Mouse (Mus musculus) megakaryocyte, adult 5-6 weeks (primary cell): ENCODE data around the gene Vapb. TPM values are rescaled to one million over a fixed set of nuclear protein-coding genes. Genes with fewer than 3 reads are reported as not detected.
"Not testable (repeated sequence)": the region's sequence is repeated elsewhere in the genome, so short reads cannot be mapped to it uniquely, and the experiment has no call there.

Experiments used
- ATAC-seq: 2 replicates; pipeline ENCODE4 v1.8.0; 2016; ENCODE audit warnings: mild to moderate bottlenecking, inconsistent platforms; ENCODE audit not compliant: poor library complexity, severe bottlenecking
- total RNA-seq, 2 experiments: library from RNA; stranded (forward) in 1 of 2; stranded (reverse) in 1 of 2; fragments of 153-499, 151-499 nt in 1 of 2; fragments of 221-1000, 200-1000 nt in 1 of 2; gene quantifications; 2 replicates each; pipeline versions ENCODE4 v1.2.3 to v1.2.4; 2015 to 2017

Gene Vapb
- total RNA-seq (2015) (11.2 and 14.3 TPM in 2 replicates), total RNA-seq (2017) (85.1 and 86.5 TPM in 2 replicates)

DNA sequence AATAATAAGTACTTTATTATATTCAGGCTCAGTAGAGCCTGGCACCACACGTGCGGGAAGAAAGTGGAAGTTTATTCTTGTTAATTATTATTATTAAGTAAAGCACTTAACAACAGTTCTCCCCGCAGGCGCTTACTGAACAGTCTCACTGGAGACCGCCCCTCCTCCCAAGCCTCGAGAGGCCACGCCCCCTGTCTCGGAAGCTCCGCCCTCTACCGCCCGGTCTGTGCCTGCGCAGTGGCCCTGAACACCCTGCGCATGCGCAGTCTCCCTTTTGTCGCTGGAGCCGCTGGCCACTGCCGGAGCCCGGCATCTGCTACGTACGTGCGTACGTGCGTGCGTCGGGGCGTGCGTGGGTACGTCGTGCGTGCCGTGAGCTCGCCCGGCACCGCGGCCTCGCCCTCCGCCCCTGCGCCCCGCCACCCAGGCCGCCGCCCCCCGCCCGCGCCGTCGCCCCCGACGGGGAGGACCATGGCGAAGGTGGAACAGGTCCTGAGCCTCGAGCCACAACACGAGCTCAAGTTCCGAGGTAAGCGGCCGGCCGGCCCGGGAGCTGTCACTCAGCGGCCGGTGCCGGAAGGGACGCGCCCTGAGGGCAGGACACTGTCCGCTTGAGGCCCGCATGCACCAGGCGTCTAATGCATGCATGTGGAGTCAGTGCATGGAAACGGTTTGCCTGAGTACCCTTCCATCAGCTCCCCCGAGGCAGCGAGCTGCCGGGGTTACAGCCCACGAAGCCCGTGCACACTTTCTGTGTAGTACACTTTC lies at the start of gene Vapb:
Vapb (plus strand) TSS at position 290 of the 768 bp plus-strand sequence.
- peak; percentile 90 for ATAC-seq

DNA sequence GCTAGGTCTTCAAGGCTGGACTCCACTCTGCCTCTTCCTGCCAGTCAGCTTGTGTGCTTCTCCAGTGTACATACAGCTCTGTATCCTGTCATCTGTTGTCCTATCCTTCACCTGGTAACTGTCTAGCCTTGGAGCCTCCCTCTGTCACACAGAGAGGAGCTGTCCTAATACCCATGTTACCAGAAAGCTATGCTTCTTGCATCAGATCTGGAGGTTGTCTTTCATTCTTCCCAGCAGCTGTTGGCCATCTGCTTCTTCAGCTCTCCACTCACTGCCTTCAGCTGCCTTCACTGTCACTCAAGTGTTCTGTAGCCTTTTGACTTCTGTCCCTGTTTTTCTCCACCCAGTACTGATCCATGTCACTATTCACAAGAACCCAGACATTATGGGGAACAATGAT lies 47.5 kb upstream of the Vapb start:
- ATAC-seq: no peak

DNA sequence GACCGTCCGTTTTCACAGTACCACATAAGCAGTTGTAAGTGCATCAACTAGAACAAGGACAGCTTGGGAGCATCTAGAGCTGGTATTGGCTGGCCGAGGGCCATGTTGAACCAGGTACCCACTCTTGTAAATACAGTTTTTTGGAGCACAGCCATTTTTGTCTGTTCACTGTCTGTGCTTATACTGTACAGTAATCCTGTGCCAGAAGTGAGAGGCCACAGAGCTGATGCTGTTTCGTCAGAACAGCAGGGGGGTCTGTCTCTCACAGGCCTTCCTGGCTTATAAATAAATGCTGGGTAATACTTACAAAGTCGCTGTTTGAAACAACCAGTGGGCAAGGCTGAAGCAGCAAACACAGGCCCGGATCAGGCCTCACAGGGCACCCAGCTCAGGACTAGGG lies 45.6 kb upstream of the Vapb start:
- ATAC-seq: no peak

DNA sequence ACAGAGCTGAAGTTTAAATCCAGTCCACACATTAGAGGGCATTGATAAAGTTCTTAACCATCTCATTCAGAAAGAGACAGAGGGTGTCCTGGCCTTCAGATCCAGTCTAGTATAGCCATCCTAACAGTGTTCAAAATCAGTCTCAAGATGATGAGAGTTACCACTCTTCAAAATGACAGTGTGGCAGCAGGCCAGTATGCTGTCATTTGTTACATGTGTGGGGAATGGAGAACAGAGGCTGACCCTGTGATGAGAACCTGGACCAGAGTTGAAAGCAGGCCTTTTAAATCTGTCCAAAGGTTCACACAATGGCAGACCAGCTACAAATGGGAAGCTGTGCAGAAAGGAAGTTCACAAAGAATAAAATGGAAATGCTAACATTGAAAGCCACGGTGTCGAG lies 44.6 kb upstream of the Vapb start:
- no peak for ATAC-seq

DNA sequence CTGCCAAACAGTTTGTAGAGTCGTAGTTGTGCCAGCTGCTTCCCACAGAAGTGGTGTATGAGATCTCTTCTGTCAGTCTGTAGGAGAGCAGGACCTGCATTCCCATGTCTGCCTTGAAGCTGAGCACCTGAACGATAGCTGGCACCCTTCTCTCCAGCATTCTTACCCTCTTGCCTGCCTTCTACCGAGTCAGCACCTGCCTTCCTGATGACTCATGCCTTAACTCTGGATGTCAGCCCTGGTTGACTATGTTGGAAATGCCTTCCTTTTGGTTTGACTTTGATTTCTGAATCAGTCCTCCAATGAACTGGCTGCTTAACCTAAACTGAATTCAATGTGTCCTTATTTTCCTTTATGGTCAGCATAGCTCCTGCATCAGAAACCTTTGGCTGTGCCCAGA lies 38.5 kb upstream of the Vapb start:
- ATAC-seq: no peak

GRCm38 (mm10) chr2:173702096-173702866 lies 35.0 kb upstream of the Vapb start:
- ATAC-seq: no peak

DNA sequence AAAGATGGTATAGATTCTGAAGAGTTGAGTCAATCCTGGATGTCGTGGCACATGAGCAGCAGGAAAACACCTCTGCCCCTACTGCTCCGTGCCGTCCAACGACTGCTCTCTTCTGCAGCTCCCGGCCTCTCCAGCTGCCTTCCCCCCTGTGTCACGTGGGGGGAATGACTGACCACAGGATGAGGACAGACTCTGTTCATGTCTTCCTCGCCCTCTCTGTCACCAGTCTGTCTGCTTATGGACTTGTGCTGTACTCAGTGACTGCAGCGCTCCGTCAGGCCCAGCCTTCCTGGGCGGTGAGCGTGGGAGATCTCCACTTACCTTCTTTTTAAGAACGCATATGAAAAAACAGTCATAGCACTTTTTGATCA lies 34.5 kb upstream of the Vapb start:
- no peak for ATAC-seq

DNA sequence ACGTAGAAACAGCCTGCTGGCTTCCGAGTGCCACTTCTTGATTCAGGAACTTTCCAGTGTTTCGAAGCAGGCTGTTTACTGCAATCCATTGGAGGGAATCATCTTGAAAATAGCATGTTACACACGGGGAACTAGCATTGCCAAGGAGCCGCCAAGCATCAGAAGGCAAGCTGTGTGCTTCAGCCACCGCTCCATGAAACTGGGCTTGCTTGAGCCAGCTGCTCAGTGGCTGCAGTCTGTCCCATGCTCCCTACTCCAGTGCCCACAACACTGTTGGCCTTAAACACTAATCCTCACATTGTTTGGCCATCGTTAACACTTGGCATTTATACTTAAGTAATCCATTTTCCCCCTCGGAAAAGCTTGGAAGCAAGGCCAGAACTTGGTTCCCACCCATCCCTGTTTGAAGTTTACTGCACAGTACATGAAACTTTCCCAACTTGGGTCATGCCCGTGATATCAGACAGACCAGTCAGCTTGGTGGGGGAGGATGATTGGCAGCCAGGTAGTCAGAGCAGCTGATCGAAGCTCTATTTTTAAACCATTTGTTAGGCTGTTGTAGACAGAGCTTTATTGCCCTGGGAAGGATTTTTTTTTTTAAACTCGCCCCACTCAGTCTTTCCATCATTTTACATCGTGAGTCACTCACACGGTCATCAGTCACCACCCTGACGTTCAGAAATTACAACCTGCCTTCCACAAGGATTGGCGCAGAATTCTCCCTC lies 31.3 kb upstream of the Vapb start:
- no peak for ATAC-seq

DNA sequence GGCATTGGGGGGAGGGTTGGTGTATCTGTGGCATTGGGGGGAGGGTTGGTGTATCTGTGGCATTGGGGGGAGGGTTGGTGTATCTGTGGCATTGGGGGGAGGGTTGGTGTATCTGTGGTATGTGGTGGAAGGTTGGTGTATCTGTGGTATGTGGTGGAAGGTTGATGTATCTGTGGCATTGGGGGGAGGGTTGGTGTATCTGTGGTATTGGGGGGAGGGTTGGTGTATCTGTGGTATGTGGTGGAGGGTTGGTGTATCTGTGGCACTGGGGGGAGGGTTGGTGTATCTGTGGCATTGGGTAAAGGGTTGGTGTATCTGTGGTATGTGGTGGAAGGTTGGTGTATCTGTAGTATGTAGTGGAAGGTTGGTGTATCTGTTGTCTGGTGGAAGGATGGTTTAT lies 29.7 kb upstream of the Vapb start:
- ATAC-seq: not testable (repeated sequence)

GRCm38 (mm10) chr2:173710193-173710592 lies 27.1 kb upstream of the Vapb start:
- no peak for ATAC-seq

DNA sequence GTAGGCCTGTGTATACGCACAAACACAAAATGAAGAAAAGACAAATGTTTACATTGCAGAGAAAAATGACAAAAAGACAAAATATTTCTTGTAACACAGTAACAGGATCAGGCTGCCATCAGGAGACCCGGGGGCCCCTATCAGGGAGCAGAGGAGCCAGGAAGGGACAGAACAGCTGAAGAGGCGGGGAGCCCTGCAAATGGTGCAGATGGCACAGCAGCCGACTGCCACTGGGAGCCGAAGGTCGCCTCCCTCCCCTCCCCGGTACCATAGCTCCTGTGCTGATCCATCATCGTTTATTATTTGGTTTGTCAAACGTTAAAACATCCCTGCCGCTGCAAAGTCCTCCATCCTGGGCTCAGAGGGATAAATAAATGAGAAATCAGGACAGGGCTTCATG lies 24.7 kb upstream of the Vapb start:
- ATAC-seq: no peak

- ATAC-seq: no peak
Measured at GRCm38 (mm10) chr2:173713241-173713640, 24.1 kb upstream of the Vapb start.

DNA sequence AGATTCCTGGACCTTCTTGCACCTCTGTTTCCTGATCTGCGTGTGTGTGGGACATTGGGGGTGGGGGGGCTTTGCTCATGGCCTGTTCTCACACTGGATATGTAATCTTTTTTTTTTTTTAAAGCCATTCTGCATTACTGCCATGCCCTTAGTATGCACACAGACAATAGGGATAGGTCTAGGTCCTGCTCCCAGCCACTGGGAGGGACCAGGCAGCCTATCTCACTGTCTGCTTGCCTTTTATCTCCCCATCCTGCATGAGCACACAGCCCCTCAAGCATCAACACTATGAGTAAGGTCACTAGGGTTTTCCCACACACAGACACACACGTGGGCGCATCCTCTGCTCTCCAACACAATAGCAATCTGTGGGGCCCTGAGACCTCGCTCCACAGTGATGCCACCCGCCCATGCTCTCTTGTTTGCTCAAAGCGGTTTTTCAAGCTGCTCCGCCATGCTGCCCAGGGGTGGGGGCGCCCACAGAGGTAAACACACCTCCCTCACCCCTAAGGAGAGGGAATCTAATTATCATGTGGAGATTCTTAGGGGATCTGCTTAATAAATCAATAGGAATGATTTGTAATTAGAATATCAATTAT lies 22.6 kb upstream of the Vapb start:
- ATAC-seq: no peak

DNA sequence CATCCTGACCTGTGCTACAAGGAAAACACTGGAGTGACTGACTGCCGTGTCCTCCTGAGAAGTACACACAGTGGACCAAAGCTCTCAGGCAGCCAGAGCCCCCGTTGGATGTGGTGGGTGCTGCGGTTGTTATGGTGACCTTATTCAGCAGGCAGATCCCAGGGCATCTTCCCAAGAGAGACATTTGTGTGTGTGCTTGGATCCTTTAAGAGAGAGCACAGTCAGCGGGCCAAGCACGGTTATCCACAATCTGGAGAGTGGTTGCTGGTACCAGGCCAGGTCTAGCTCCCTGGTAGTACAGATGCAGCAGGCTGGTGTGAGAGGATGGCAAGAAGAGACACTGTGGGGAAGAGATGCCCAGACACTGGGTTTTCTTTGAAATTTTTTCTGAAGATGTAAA lies 20.3 kb upstream of the Vapb start:
- no peak for ATAC-seq

DNA sequence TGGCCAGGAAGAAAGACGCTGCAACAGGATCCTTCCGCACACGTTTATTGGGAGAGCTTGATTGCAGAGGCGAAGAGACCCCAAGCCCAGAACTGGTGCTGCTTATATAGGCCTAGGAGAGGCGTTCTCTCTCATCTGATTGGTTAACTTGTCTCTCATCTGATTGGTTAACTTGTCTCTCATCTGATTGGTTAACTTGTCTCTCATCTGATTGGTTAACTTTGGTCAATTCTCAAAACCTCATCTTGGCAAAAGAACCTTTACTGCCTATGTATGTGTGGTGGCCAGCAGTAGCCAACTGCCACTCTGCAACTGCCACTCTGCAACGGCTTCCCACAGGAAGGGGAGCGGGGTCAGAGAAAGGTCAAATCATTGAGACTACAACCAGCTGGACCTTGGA lies 18.2 kb upstream of the Vapb start, which contains the start of gene 1700010B08Rik:
1700010B08Rik (plus strand) TSS at position 301 of the 400 bp plus-strand sequence.
- ATAC-seq: not testable (repeated sequence)

DNA sequence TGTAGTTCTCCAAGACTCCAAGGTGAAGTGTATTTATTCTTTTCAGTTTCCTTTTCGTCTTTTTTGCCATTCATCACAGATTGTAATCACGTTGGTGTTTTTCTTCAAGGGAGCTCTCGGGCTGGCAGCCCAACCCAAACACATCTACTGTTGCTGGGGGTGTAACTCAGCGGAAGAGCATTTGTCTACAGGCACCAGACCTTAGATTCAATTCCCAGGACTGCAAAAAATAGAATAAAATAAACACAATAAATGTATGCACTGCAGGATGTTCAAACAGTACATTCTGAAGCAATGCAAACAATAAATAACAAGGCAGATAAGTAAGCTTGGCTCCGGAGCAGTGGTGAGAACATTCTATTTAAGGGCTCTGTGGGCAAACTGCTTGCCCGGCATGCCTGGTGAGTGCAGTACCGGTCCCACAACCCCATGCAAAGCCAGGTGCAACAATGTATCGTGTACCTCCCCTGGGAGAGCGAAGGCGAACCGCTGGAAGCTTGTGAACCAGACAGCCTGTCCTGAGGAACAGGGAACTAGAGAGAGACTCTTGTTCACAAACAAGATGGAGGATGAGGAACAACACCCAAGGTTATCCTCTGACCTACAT lies 15.0 kb upstream of the Vapb start:
- no peak for ATAC-seq

GRCm38 (mm10) chr2:173724382-173724781 lies 12.9 kb upstream of the Vapb start:
- ATAC-seq: no peak

GRCm38 (mm10) chr2:173724940-173725807 lies 12.1 kb upstream of the Vapb start:
- ATAC-seq: no peak

GRCm38 (mm10) chr2:173725819-173726218 lies 11.5 kb upstream of the Vapb start:
- no peak for ATAC-seq
